Mouse (Mus musculus) lung, embryonic 14.5 days (tissue): ENCODE measurements at regions not wholly inside any gene's neighbourhood (a gene's known extent, or its start where the extent isn't known, plus 50 kb on each side); places are given as distances from the start of the nearest gene placed in this dataset.

Source experiments
- ATAC-seq: fragments of 200-750 bp; cut with Nextera tagmentation; 2 replicates; pipeline ENCODE4 v1.8.0; 2017; ENCODE audit warnings: mild to moderate bottlenecking, moderate TSS enrichment, moderate library complexity; ENCODE audit not compliant: insufficient read depth
- DNase-seq: peaks from one replicate; pipeline ENCODE4 v3.0.0-alpha.2; 2015
- H3K27ac ChIP-seq: fragments of 300-500 bp; sonication (generic); 2 replicates; pipeline ENCODE4 v1.5.1; 2014; ENCODE audit warnings: low read depth, mild to moderate bottlenecking, moderate library complexity
- H3K27me3 ChIP-seq: fragments of 300-500 bp; sonication (generic); 2 replicates; pipeline ENCODE4 v1.6.1; 2014; ENCODE audit warnings: low read length, control low read depth; ENCODE audit not compliant: insufficient read depth
- H3K36me3 ChIP-seq: fragments of 300-500 bp; sonication (generic); 2 replicates; pipeline ENCODE4 v1.6.1; 2014; ENCODE audit warnings: control low read depth; ENCODE audit not compliant: insufficient read depth
- H3K4me1 ChIP-seq: fragments of 300-500 bp; sonication (generic); 2 replicates; pipeline ENCODE4 v1.6.1; 2014; ENCODE audit warnings: antibody characterized with exemption, control low read depth; ENCODE audit not compliant: insufficient read depth
- H3K4me2 ChIP-seq: fragments of 300-500 bp; sonication (generic); 2 replicates; pipeline ENCODE4 v1.6.1; 2014; ENCODE audit warnings: mild to moderate bottlenecking
- H3K4me3 ChIP-seq: fragments of 300-500 bp; sonication (generic); 2 replicates; pipeline ENCODE4 v1.5.1; 2014; ENCODE audit warnings: low read depth, low read length
- H3K9ac ChIP-seq: fragments of 300-500 bp; sonication (generic); 2 replicates; pipeline ENCODE4 v1.6.1; 2014
- H3K9me3 ChIP-seq: fragments of 300-500 bp; sonication (generic); 2 replicates; pipeline ENCODE4 v1.6.1; 2016; ENCODE audit warnings: low read depth, low read length, control low read depth
- CTCF ChIP-seq: IDR thresholded peaks from 2 replicates; pipeline ENCODE4 v1.5.1; 2016; ENCODE audit warnings: antibody characterized with exemption, low read depth
- WGBS: fragments of 180-500 bp; shearing (Covaris S2); extraction: QIAGEN DNeasy Blood & Tissue Kit; methylation state at CpG from one replicate; pipeline ENCODE4 v1.1.7; 2014; 5-methylcytosine and 5-hydroxymethylcytosine counted together

DNA sequence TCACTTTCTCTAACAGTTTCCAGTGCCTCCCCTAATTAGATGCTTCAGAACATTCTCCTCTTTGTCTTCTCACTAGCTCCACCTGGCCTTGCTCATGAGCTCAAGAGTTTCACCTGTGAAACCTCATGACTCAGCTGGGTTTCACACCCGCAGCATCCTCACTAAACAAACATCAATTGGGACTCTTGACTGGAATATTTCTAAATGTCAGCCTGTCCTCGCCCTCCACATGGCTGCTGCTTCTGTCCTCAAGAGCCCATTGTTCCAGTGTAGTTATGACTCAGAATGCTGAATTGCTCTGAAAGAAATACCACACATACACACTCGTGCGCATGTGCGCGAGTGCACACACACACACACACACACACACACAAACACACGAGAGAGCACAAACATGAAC lies 407.2 kb downstream of the Prss52 start:
- H3K36me3 ChIP-seq, result no peaks in the 10 kb centered on the region
- ATAC-seq (no peak), DNase-seq (no peak)
- H3K9me3 ChIP-seq, result no peaks in the 10 kb centered on the region
- H3K27ac ChIP-seq, result no peak overlapping the region
- 82% methylated on average over 7 of the region's 7 CpGs for WGBS
- H3K4me1 ChIP-seq, result no peaks in the 10 kb centered on the region
- H3K27me3 ChIP-seq, result no peaks in the 10 kb centered on the region
- no peak overlapping the region for H3K9ac ChIP-seq
- H3K4me2 ChIP-seq, result no peak overlapping the region
- no peak for TF ChIP-seq CTCF
- no peak overlapping the region for H3K4me3 ChIP-seq

DNA sequence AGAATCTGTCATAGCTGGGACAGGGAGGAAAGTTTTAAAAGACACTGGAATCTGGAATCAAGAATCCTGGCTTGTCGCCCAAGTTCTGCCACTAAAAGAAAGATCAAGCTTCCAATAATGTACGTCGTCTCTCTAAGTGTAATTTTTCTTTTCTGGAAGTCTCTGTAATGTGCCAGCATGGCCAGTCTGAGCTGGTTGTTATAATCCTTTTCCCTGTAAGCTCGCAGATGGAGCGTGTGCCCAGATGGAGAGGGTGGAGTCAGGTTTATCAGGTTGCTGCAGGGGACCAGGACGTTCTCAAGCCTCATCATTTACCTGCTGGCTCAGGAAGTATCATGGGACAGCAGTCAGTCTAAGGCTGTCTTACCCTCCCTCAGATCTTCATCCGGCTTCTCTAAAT lies 408.6 kb downstream of the Prss52 start:
- Histone ChIP-seq H3K9me3 (no peaks in the 10 kb centered on the region), H3K4me1 (no peaks in the 10 kb centered on the region), H3K4me2 (no peak overlapping the region), H3K27ac (no peak overlapping the region), H3K9ac (no peak overlapping the region), H3K4me3 (no peak overlapping the region), H3K36me3 (no peaks in the 10 kb centered on the region), H3K27me3 (no peaks in the 10 kb centered on the region)
- no peak for TF ChIP-seq CTCF
- WGBS, result 42% methylated on average over 7 of the region's 7 CpGs
- ATAC-seq (no peak), DNase-seq (peak; percentile 8)

DNA sequence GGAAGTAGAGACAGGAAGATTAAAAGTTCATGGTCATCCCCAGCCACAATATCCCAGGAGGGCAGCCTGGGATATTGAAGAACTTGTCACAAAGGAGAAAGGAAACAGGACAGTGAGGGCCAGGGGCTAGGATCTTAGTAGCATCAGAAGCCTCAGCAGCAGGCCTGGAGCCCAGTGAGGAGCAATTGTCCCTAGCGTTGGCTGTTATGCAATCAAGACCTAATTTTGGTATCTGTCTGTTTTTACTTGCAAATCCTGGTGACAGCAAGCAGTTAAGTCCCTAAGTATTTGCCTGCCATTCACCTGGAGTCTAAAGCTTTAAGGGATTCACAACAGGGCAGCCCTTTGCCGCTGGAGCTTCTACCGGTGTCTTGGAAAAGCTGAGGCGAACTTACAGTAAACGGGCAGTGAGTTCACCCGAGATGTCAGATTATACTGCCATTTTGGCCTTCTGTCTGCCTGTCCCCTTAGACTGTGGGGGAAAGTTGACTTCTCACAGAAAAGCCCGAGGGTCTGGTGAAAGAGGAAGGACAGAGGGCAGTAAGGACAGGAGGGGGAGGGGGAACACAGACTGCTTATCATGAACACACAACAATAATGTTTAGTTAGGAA lies 413.6 kb downstream of the Prss52 start:
- DNase-seq, result no peak
- 53% methylated on average over 7 of the region's 7 CpGs for WGBS
- no peak for ATAC-seq
- no peak overlapping the region for H3K4me2 ChIP-seq
- no peaks in the 10 kb centered on the region for H3K36me3 ChIP-seq
- no peaks in the 10 kb centered on the region for H3K27me3 ChIP-seq
- H3K9me3 ChIP-seq, result no peaks in the 10 kb centered on the region
- no peak for TF ChIP-seq CTCF
- no peaks in the 10 kb centered on the region for H3K4me1 ChIP-seq
- no peak overlapping the region for H3K4me3 ChIP-seq
- no peak overlapping the region for H3K27ac ChIP-seq
- H3K9ac ChIP-seq, result no peak overlapping the region; the same call in 1 of the 2 replicates

DNA sequence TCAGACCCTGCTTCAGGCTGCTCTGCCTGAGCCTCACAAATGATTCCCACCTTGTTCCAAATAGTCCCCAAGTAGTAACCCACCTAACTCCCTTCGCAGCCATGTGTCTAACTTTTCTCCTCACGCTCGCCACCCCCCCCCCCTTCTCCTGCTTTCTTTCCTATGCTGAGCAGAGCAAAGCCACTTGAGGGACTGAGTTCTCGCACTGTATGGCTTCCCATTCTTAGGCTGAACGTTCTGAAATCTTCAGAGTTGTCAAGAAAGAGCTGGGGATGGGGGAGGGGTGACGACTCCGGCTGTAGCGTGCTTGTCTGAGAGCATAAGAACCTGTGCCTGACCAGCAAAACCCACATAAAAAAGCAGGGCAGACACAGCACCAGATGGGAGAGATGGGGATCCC lies 420.6 kb downstream of the Prss52 start:
- Histone ChIP-seq H3K9ac (no peak overlapping the region), H3K4me3 (no peak overlapping the region), H3K36me3 (no peaks in the 10 kb centered on the region), H3K9me3 (no peaks in the 10 kb centered on the region), H3K27ac (no peak overlapping the region), H3K27me3 (no peaks in the 10 kb centered on the region), H3K4me2 (no peak overlapping the region), H3K4me1 (no peaks in the 10 kb centered on the region)
- DNase-seq, result no peak
- ATAC-seq, result no peak
- WGBS, result 25% methylated on average over 8 of the region's 8 CpGs
- no peak for TF ChIP-seq CTCF

DNA sequence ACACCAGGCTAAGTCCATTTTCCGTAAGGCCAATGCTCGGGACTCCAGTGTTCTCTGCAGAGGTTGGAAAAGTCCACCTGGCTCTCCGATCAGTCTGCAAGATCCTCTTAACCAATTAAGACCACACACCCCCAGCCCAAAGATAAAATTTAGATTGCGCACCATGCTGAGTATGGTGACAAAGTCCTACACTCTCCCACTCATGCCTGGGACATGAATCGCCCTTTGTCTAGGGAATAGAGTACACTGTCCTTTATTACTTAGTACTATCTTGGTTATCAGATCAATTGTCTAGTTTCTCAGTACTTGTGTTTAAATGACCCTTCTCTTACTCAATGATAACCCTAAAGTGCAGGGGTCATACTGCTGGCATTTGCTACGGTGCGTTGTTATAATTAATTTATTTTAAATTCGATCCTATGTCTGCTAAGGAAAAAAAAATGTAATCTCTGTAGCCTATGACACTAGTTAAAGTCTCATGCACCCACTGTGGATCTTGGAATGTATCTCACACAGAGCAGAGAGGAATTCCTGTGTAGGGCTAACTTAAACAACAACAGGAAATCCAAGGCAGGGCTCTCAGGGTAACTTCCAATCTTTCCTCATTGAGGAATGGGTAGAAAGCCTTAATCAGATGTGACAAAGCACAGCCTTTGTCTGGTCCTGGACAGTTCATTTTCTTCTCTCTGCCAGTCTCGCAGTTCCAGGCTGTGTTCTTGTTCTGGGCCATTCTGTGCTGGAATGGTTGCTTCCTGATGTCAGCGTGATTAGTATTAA lies 421.4 kb downstream of the Prss52 start:
- H3K9me3 ChIP-seq, result no peaks in the 10 kb centered on the region
- no peaks in the 10 kb centered on the region for H3K36me3 ChIP-seq
- H3K4me1 ChIP-seq, result no peaks in the 10 kb centered on the region
- no peak for ATAC-seq
- H3K4me2 ChIP-seq, result no peak overlapping the region
- TF ChIP-seq CTCF, result no peak
- no peak overlapping the region for H3K27ac ChIP-seq
- H3K4me3 ChIP-seq, result no peak overlapping the region
- H3K27me3 ChIP-seq, result no peaks in the 10 kb centered on the region
- H3K9ac ChIP-seq, result no peak overlapping the region
- DNase-seq, result peak; percentile 26
- WGBS, result 34% methylated on average over 10 of the region's 10 CpGs

DNA sequence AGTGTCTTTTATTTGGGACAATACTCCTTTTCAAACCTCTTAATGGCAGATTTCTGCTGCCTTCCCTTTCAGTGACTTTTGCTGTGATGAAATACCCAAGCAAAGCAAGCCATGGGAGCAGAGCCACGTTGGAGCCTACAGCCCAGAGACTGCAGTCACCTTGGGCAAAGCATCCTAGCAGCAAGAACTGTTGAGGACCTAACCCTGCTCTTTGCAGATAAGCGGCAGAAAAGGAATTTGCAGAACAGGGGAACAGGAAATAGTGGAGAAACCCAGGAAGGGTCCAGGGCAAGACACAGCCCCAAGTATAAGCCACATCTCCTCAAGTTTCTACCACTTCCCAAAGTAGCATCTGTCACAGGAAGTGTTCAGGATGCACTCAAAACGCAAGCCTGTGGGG lies 426.5 kb downstream of the Prss52 start:
- H3K4me3 ChIP-seq, result no peak overlapping the region
- no peak overlapping the region for H3K27ac ChIP-seq
- H3K9me3 ChIP-seq, result no peaks in the 10 kb centered on the region
- H3K27me3 ChIP-seq, result no peaks in the 10 kb centered on the region
- no peak for TF ChIP-seq CTCF
- H3K9ac ChIP-seq, result no peak overlapping the region
- H3K4me2 ChIP-seq, result no peak overlapping the region
- no peaks in the 10 kb centered on the region for H3K36me3 ChIP-seq
- H3K4me1 ChIP-seq, result no peaks in the 10 kb centered on the region
- DNase-seq (no peak), ATAC-seq (no peak)
- 54% methylated on average over 3 of the region's 3 CpGs for WGBS

DNA sequence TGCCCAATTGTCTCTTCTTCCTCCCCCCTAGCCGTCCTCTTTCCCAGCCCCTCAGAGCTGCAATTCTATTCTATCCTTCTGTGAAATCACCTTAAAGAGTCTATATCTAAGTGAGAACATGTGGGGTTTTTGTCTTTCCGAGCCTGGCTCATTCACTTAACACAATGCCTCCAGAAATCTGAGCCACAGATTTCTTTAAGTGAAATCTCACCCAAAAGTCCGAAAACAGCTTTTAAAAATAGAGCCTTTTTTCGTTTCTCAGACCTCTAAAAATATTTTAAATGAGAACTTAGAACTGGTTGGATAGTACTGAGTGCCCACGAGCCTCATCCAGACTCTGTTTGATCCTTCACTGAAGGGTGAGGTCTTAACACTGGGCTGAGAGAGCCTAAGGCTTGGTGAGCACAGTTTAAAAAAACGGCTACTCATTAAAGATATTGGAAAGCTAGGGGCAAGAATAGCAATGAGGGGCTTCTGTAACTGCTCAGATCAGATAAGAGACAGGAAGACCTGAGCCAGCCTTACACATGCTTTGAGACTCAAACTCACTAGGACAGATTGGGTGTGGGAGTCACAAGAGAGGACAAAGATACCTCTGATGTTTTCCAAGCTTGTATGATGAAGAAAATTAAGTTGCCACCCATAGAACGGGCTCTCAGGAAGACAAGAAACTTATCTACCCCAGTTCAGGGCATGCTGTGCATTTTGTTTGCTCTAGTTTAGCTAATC lies 427.3 kb downstream of the Prss52 start:
- 59% methylated on average over 7 of the region's 7 CpGs for WGBS

More for the DNA sequence above, 427.3 kb downstream of the Prss52 start:
- H3K36me3 ChIP-seq, result no peaks in the 10 kb centered on the region
- H3K9ac ChIP-seq, result no peak overlapping the region
- H3K4me1 ChIP-seq, result no peaks in the 10 kb centered on the region
- ATAC-seq (no peak), DNase-seq (no peak)
- no peak overlapping the region for H3K4me3 ChIP-seq
- H3K27me3 ChIP-seq, result no peaks in the 10 kb centered on the region
- no peaks in the 10 kb centered on the region for H3K9me3 ChIP-seq
- TF ChIP-seq CTCF, result no peak
- no peak overlapping the region for H3K27ac ChIP-seq
- no peak overlapping the region for H3K4me2 ChIP-seq
